Mouse (Mus musculus) bone marrow, adult 2 months (tissue): Measurements from ENCODE around the gene Tbc1d9b.

Experiments used
- CTCF ChIP-seq: fragments of 200-500 bp; IDR thresholded peaks from 2 replicates; pipeline ENCODE4 v1.5.1; 2011; ENCODE audit warnings: low read length, control low read depth; ENCODE audit not compliant: control insufficient read depth, insufficient read depth
- POLR2A ChIP-seq: fragments of 200-500 bp; IDR thresholded peaks from 2 replicates; pipeline ENCODE4 v1.6.1; 2011; ENCODE audit warnings: low read depth, mild to moderate bottlenecking, control low read depth, low read length, borderline replicate concordance; ENCODE audit not compliant: control insufficient read depth

- TF ChIP-seq CTCF = no peak
- TF ChIP-seq POLR2A = no peak
Observed at GRCm38 (mm10) chr11:50159347-50159746, 28.2 kb downstream of the Tbc1d9b start.
